Mouse (Mus musculus) lung, adult 2 months (tissue): ENCODE results near the gene CN725425. TPM values are rescaled to one million over a fixed set of nuclear protein-coding genes. Genes with fewer than 3 reads are reported as not detected.

Source experiments
- DNase-seq: peaks from one replicate; pipeline ENCODE4 v3.0.0; 2022
- H3K4me1 ChIP-seq: fragments of 200-500 bp; 2 replicates; pipeline ENCODE4 v1.6.1; 2011; ENCODE audit warnings: low read length; ENCODE audit not compliant: control insufficient read depth, insufficient read depth
- H3K4me3 ChIP-seq: fragments of 200-500 bp; replicated peaks from 2 replicates; pipeline ENCODE3; 2011; ENCODE audit warnings: low read depth, mild to moderate bottlenecking, control low read depth, low read length; ENCODE audit errors: extremely low read depth
- CTCF ChIP-seq: fragments of 200-500 bp; IDR thresholded peaks from 2 replicates; pipeline ENCODE4 v1.5.1; 2011; ENCODE audit warnings: mild to moderate bottlenecking, low read length, control low read depth; ENCODE audit not compliant: insufficient read depth
- POLR2A ChIP-seq: fragments of 200-500 bp; IDR thresholded peaks from 2 replicates; pipeline ENCODE4 v1.6.1; 2011; ENCODE audit warnings: low read depth, mild to moderate bottlenecking, control low read depth, low read length, borderline replicate concordance; ENCODE audit errors: extremely low read depth
- WGBS: fragments of 180-500 bp; shearing (Covaris S2); methylation state at CpG from one replicate; pipeline ENCODE4 v1.1.7; 2018; 5-methylcytosine and 5-hydroxymethylcytosine counted together
- polyA plus RNA-seq: library from polyadenylated mRNA; depleted of rRNA; stranded (reverse); fragments of >200 nt; gene quantifications from 2 replicates; pipeline ENCODE4 v1.2.3, GENCODE M21; 2012

Gene CN725425
- polyA plus RNA-seq, 1 experiment, result not detected

DNA sequence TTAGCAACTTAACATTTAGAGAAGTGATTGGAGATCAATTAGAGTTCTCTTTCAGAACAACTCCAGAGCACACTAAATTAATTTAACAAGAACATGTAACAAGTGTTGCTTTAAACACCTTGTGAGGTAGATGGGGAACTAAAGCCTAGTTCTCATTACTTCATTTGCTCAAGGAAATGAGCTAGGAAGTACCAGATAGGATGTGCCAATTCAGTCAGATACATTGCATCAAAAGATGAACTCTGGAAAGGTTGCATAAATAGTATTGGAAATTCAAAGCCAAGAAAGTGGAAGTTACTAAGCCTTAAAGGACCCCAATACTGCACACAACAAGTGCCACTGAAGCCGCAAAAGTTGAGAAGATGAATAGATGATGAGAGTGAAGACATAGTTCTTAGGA, 3.2 kb downstream of the CN725425 start:
- H3K4me1 ChIP-seq, result no peaks in the 10 kb centered on the region
- 90% methylated on average over 1 of the region's 1 CpGs for WGBS
- H3K4me3 ChIP-seq, result no peak overlapping the region
- no peak for DNase-seq
- TF ChIP-seq CTCF (no peak), POLR2A (no peak)

DNA sequence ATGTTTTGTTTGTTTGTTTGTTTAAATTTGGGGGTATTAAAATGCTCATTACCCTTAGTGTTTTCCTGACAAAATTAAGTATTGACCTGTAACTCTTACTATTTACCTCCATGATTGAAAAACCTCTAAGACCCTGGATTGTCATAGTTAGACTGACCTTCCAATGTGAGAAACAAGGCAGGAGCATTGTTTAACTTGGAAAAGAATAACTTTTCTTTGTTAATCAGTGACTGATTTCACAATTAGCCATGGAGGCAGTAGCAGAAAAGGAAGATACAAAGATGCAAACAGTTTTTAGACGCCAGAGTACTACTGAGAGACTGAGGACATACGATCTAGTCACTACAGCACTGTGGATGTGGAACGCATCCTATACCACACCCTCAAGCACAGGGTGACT, 4.2 kb downstream of the CN725425 start:
- TF ChIP-seq POLR2A (no peak), CTCF (no peak)
- 86% methylated on average over 3 of the region's 3 CpGs for WGBS

DNA sequence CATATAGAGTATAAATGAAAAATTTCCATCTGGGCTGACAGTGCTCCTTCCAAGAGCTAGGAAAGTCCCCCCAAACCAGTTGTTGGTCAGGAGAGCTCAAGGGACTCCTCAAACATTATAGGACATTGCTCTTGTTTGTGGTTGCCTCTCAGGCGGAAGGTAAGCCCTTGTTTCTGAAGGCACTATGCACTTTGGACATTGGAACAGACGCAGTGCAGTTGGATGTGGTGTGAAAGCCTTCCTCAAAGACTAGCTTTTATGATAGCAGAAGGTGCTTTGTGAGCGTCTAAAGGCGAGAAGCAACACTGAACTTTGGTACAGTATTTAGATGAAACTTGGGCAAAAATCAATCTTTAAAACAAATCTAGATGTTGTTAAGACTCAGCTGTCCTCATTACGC, 7.2 kb downstream of the CN725425 start:
- Histone ChIP-seq H3K4me1 (no peaks in the 10 kb centered on the region), H3K4me3 (no peak overlapping the region)
- TF ChIP-seq POLR2A (no peak), CTCF (no peak)
- no peak for DNase-seq
- WGBS, result 91% methylated on average over 5 of the region's 5 CpGs

More for the DNA sequence above, 4.2 kb downstream of the CN725425 start:
- H3K4me3 ChIP-seq, result no peak overlapping the region
- no peaks in the 10 kb centered on the region for H3K4me1 ChIP-seq
- DNase-seq, result no peak

DNA sequence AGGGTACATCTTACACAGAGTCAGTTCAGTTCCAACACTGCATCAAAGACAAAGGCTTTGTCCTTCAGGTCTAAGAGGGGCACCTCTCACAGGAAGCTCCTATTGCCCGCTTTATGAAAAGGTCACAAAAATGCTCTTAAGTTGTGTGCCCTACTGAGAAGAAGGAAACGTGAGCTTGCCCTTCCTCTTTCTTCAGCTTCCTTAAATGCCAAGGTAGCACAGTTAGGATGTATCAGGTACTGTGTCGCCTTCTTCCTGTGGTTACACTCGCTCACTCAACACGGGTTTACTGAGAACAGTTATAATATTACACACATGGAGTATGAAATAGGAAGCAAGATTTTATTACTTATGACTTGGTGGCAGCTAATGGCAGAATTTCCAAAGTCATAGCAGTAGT, 38.0 kb downstream of the CN725425 start:
- 61% methylated on average over 5 of the region's 5 CpGs for WGBS
- no peak for DNase-seq
- no peak overlapping the region for H3K4me3 ChIP-seq
- no peaks in the 10 kb centered on the region for H3K4me1 ChIP-seq
- TF ChIP-seq CTCF (no peak), POLR2A (no peak)

DNA sequence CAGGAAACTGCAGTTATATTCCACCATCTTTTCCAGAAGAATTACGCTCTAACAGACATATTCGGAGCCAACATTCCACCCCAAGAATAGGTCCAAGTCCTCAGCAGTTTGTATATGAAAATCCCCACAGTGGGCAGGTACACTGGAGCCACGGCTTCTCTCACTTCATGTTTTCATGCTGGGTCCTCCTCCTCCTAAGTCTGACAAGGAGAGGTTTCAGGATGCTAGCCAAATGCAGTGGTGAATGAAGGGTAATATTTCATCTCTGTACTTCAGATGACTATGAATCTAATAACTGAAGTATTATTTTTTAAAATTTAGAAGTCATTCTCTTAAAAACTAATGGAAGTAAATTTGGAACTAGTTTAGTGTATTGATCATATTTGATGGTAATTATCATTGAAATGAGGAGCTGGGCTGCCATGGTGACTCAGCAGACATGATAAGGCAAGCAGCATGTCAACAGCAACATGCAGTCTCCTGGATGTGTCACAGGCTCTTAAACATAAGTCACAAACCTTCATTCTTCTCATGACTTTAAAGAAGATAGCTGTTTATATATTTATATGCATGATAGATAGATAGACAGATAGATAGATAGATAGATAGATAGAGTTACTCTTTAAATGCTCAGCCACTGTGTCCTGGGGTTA, 41.5 kb downstream of the CN725425 start:
- Histone ChIP-seq H3K4me1 (no peaks in the 10 kb centered on the region), H3K4me3 (no peak overlapping the region)
- WGBS, result 83% methylated on average over 3 of the region's 3 CpGs
- no peak for DNase-seq
- TF ChIP-seq CTCF, result no peak
- TF ChIP-seq POLR2A, result no peak

DNA sequence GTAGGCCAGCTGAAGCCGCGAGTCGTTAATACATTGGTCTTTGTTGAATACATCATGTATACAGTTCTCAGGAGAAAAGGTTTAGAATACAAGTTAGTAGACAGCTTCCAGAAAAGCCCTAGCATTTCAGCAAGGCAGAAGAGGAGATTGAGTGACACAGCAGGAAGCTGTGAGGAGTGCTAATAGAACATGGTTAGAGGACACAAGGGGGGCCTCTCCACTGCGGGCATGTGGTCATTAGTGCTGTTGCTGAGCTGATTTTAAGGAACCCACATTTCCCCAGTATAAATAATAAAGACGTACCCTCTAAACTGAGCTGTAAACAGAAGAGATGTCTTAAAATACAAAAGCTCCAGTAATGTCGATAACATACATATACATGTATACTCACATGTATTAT, 51.5 kb downstream of the CN725425 start:
- DNase-seq, result no peak
- Histone ChIP-seq H3K4me1 (no peaks in the 10 kb centered on the region), H3K4me3 (no peak overlapping the region)
- TF ChIP-seq POLR2A, result no peak
- no peak for TF ChIP-seq CTCF
- 69% methylated on average over 6 of the region's 6 CpGs for WGBS

DNA sequence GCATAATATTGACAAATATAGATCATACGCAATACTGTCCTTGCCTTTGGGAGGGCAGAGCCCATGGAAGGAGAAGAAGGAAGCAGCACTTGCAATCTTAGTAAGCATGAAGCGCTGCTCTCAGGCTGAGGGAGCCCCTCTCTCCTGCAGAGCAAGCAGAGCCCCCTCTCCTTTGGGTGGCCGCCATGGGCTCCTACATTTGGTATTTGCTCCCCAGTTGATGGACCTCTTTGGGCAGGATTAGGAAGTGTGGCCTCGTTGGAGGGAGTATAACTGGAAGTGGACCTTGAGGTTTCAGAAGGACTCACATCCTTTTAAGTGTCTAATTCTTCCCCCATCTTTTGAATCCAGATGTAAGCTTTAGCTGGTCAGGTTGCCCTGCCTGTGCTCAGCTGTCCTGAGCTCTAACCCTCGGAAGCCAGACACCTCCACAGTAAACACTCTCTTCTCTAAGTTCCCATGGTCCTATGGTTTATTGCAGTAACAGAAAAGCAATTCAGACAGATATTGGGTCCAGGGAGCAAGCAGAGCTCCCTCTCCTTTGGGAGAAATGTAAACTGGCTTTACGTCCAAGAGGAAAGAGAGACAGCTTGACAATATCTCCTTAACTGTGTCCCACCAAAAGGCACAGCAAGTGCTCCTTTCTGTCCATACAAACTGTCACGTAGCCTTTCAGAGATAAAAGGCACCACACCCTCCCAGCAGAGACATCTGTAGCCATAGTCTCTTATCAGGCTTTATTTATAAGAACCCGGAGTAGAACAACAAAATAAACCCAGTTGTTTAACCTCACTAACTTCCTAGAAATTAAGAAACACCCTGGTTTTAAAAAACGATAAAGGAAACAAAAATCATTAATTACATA, 52.5 kb downstream of the CN725425 start:
- WGBS, result 63% methylated on average over 9 of the region's 9 CpGs
- DNase-seq, result no peak
- no peak for TF ChIP-seq POLR2A
- TF ChIP-seq CTCF, result no peak
- Histone ChIP-seq H3K4me3 (no peak overlapping the region), H3K4me1 (no peaks in the 10 kb centered on the region)

DNA sequence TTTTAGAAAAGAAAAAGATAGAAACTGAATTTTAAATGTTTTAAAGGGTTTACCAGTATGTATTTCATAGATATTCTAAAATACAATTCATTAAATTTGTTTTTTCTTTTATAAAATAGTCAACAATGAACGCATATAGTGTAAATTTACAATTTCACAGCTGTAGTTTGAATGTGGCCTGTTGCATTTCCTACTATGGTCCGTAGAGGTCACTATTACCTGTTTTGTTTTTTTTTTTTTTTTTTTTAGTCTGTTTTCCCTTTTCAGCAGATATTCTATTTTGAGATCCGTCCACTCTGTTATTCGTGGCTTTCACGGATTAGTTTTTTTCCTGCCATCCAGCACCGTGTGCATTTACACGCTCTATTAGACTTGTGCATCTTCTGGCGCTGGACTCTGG, 53.7 kb downstream of the CN725425 start:
- DNase-seq, result no peak
- TF ChIP-seq CTCF (no peak), POLR2A (no peak)
- WGBS, result 37% methylated on average over 8 of the region's 8 CpGs
- no peaks in the 10 kb centered on the region for H3K4me1 ChIP-seq
- H3K4me3 ChIP-seq, result no peak overlapping the region

DNA sequence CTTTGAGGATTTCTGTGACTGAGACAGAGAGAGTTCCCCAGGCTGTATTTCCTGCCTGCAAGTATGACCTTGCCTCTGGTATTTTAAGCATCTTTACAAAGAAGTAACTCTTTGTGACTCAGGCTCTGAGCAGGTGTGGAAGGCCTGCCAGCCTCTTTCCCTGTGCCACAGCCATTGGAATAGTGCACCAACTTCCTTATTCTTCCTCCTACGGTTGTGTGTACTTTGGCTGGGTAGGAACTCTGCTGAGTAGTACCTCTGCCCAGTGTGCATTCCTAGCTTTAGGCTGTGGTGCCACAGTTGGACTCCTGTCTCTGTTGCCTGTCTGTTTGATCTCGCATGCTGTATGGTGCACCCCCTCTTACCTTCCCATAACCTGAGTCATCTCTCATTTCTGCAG, 56.0 kb downstream of the CN725425 start:
- H3K4me3 ChIP-seq, result no peak overlapping the region
- TF ChIP-seq CTCF, result no peak
- TF ChIP-seq POLR2A, result no peak
- WGBS, result 76% methylated on average over 2 of the region's 2 CpGs
- H3K4me1 ChIP-seq, result no peaks in the 10 kb centered on the region
- DNase-seq, result no peak

DNA sequence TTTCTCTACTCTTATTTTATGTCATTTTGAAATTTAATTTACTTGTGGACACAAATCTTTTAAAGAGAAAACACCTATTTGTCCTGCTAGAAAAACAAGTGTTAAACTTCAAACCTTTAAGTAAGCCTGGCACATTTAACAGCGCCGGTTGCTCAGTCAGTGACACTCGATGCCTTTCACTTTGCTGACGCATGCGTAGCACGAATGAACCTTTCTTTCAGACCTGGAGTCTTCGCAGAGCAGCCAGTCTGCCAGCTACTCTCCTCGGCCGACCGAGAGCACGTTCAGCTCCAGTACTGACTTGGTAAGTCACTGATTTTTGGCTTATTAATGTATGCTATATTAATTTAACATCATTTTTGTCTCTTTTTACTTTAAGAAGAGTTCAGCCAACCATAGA, 57.8 kb downstream of the CN725425 start:
- WGBS, result 62% methylated on average over 11 of the region's 11 CpGs
- DNase-seq, result no peak
- TF ChIP-seq CTCF (no peak), POLR2A (no peak)
- H3K4me1 ChIP-seq, result no peaks in the 10 kb centered on the region
- no peak overlapping the region for H3K4me3 ChIP-seq
